Mouse (Mus musculus) intestine, postnatal 0 days (tissue): ENCODE measurements around the gene Mink1. TPM values are rescaled to one million over a fixed set of nuclear protein-coding genes. Genes with fewer than 3 reads are reported as not detected.

Experiments used
- ATAC-seq: fragments of 200-750 bp; cut with Nextera tagmentation; 2 replicates; pipeline ENCODE4 v1.8.0; 2017; ENCODE audit warnings: mild to moderate bottlenecking, moderate TSS enrichment, moderate library complexity
- H3K27ac ChIP-seq: fragments of 300-500 bp; sonication (generic); 2 replicates; pipeline ENCODE4 v1.5.1; 2014; ENCODE audit warnings: mild to moderate bottlenecking, low read depth, low read length, moderate library complexity
- H3K27me3 ChIP-seq: fragments of 300-500 bp; sonication (generic); replicated peaks from 2 replicates; pipeline ENCODE4 v1.6.1; 2014; ENCODE audit warnings: low read length, mixed read lengths; ENCODE audit not compliant: control insufficient read depth, insufficient read depth
- H3K36me3 ChIP-seq: fragments of 300-500 bp; sonication (generic); 2 replicates; pipeline ENCODE4 v1.6.1; 2014; ENCODE audit warnings: mild to moderate bottlenecking, moderate library complexity; ENCODE audit not compliant: control insufficient read depth, insufficient read depth
- H3K4me1 ChIP-seq: fragments of 300-500 bp; sonication (generic); replicated peaks from 2 replicates; pipeline ENCODE4 v1.6.1; 2014; ENCODE audit warnings: antibody characterized with exemption, low read length, mixed read lengths; ENCODE audit not compliant: control insufficient read depth, insufficient read depth
- H3K4me2 ChIP-seq: fragments of 300-500 bp; sonication (generic); replicated peaks from 2 replicates; pipeline ENCODE4 v1.6.1; 2014; ENCODE audit warnings: low read depth, mild to moderate bottlenecking, moderate library complexity
- H3K4me3 ChIP-seq: fragments of 300-500 bp; sonication (generic); 2 replicates; pipeline ENCODE4 v1.5.1; 2014; ENCODE audit warnings: low read depth, low read length
- H3K9ac ChIP-seq: fragments of 300-500 bp; sonication (generic); 2 replicates; pipeline ENCODE4 v1.6.1; 2014; ENCODE audit warnings: mild to moderate bottlenecking, low read depth, low read length
- H3K9me3 ChIP-seq: fragments of 300-500 bp; sonication (generic); 2 replicates; pipeline ENCODE4 v1.6.1; 2016; ENCODE audit warnings: mixed run types; ENCODE audit not compliant: control insufficient read depth
- CTCF ChIP-seq: sonication (generic); IDR thresholded peaks from 2 replicates; pipeline ENCODE4 v1.5.1; 2016; ENCODE audit warnings: low read depth, mild to moderate bottlenecking, control low read depth, antibody characterized with exemption, moderate library complexity
- WGBS: fragments of 180-500 bp; shearing (Covaris S2); extraction: QIAGEN DNeasy Blood & Tissue Kit; methylation state at CpG from one replicate; pipeline ENCODE4 v1.1.7; 2014; 5-methylcytosine and 5-hydroxymethylcytosine counted together
- polyA plus RNA-seq: library from polyadenylated mRNA; unstranded; fragments of >200 nt; fragmentation: Nextera tagmentation; extraction: Ambion mirVana; gene quantifications from 2 replicates; pipeline ENCODE4 v1.2.1, GENCODE M21; 2015

Mink1 gene
- polyA plus RNA-seq, 1 experiment from 2014 or later, result 5.8 TPM

DNA sequence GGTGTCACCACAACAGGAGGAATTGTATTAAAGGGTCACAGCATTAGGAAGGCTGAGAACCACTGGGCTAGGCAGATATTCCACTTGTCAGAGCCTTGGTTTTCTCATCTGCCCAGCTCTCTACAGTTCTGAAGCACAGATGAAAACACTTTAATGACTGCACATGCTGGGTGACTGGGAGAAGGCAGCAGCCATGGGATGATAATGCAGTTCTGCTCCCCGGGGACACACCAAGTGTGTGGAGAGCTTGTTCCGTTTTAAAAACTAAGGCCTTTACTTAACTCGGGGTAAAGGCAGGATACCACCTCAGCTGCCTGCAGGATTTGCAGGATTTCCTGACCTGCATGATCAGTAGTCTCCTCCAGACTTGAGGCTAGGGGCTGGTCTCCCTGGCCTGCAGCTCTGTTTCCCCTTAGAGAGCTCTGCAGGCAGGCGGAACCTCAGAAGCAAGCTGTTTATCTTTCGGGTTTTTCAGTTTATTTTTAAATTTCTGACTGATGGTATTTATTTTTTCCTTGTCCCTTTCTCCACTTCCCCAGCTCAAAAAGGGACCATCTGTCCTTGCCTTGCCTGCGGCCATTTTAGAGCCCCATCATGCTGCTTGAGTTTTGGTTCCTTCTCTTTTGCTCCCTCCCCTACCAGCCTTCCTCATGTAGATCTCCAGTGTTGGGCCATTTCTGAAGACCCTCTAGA lies 20.5 kb downstream of the Mink1 start:
- no peak overlapping the region for H3K27ac ChIP-seq
- H3K4me2 ChIP-seq, result no peak overlapping the region
- H3K4me3 ChIP-seq, result no peak overlapping the region
- 50% methylated on average over 6 of the region's 6 CpGs for WGBS
- H3K9me3 ChIP-seq, result no peaks in the 10 kb centered on the region
- no peak overlapping the region for H3K9ac ChIP-seq
- no peak for ATAC-seq
- peaks cover 16% of the 10 kb centered on the region for H3K4me1 ChIP-seq
- no peaks in the 10 kb centered on the region for H3K36me3 ChIP-seq
- no peak for TF ChIP-seq CTCF
- H3K27me3 ChIP-seq, result no peaks in the 10 kb centered on the region

DNA sequence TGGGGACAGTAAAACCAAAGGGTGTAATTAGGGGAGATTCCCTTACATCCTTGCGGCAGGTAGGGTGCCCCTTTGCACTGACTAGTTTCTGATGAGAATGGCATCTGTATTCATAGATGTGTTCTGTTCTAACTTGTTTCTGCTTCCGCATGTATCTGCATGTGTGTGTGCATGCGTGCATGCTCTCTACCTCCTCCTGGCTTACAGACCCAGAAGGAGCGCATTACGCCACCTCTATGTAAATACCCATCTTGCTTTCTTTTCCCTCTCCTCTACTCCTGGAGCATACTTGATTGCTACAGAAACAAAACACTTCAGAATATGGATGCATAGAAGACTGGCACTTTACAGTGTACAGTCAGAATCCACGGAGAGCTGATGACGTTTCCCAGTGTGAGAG lies 21.1 kb downstream of the Mink1 start:
- WGBS, result 86% methylated on average over 7 of the region's 7 CpGs
- Histone ChIP-seq H3K27ac (no peak overlapping the region), H3K4me2 (no peak overlapping the region), H3K9me3 (no peaks in the 10 kb centered on the region), H3K4me3 (no peak overlapping the region), H3K9ac (no peak overlapping the region), H3K36me3 (no peaks in the 10 kb centered on the region), H3K4me1 (peaks cover 9% of the 10 kb centered on the region; the same call in 1 of the 2 replicates), H3K27me3 (no peaks in the 10 kb centered on the region)
- ATAC-seq, result no peak
- TF ChIP-seq CTCF, result peak; percentile 53

- Histone ChIP-seq H3K9me3 (no peaks in the 10 kb centered on the region), H3K27ac (no peak overlapping the region), H3K9ac (no peak overlapping the region), H3K27me3 (no peaks in the 10 kb centered on the region), H3K36me3 (no peaks in the 10 kb centered on the region), H3K4me1 (0 out of 2 replicates have a peak, but pooled peaks cover 8% of the 10 kb centered on the region), H3K4me2 (no peak overlapping the region), H3K4me3 (no peak overlapping the region)
- WGBS, result 53% methylated on average over 7 of the region's 7 CpGs
- TF ChIP-seq CTCF, result no peak
- no peak for ATAC-seq
Measured at GRCm38 (mm10) chr11:70585457-70585856, 22.8 kb downstream of the Mink1 start.

DNA sequence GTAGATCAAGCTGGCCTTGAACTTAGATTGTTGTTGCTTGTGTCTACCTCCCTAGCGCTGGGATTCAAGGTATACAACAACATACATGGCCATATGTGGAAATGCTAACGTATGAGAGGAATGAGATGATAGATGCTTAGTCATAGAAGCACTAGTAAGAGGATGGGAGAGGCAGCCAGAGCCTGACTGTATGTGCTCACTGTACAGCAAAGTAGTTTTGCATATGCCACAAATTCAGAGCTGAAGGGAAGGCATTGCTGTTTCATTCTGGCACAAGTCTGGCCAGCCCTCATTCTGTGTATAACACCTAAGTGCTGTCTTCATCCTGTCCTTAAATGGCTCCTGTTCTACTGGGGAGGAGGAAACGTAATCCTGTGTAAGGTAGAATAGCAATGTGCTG lies 23.6 kb downstream of the Mink1 start:
- WGBS, result 60% methylated on average over 3 of the region's 3 CpGs
- H3K4me1 ChIP-seq, result 0 out of 2 replicates have a peak, but pooled peaks cover 8% of the 10 kb centered on the region
- H3K4me3 ChIP-seq, result no peak overlapping the region
- no peak overlapping the region for H3K4me2 ChIP-seq
- no peak for ATAC-seq
- H3K36me3 ChIP-seq, result no peaks in the 10 kb centered on the region
- H3K9ac ChIP-seq, result no peak overlapping the region
- H3K27ac ChIP-seq, result no peak overlapping the region
- no peak for TF ChIP-seq CTCF
- H3K9me3 ChIP-seq, result no peaks in the 10 kb centered on the region
- no peaks in the 10 kb centered on the region for H3K27me3 ChIP-seq

- WGBS, result 70% methylated on average over 5 of the region's 5 CpGs
- Histone ChIP-seq H3K36me3 (no peaks in the 10 kb centered on the region), H3K4me1 (0 out of 2 replicates have a peak, but pooled peaks cover 8% of the 10 kb centered on the region), H3K27ac (no peak overlapping the region), H3K4me2 (no peak overlapping the region), H3K4me3 (no peak overlapping the region), H3K27me3 (no peaks in the 10 kb centered on the region), H3K9me3 (no peaks in the 10 kb centered on the region), H3K9ac (no peak overlapping the region)
- no peak for ATAC-seq
- no peak for TF ChIP-seq CTCF
Measured at GRCm38 (mm10) chr11:70586954-70587353, 24.3 kb downstream of the Mink1 start.

DNA sequence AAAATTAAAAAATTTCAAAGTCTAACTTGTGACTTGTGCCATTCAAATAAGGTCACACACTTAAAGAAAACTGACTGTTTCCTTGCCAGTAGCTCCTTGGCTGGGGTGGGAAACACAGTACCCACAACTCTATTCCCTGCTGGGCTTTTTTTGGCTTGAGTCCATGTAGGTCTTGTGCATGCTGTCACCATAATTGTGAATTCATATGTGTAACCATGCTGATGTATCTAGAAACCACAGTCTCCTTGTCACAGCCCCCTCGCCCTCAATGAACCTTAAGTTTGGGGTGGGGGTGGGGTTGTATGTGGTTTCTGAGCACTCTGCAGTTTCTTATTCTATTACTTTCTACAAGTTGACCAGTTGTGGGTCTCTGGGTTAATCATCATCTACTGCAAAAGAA lies 29.1 kb downstream of the Mink1 start:
- WGBS, result 94% methylated on average over 1 of the region's 1 CpGs
- no peak for TF ChIP-seq CTCF
- Histone ChIP-seq H3K27ac (no peak overlapping the region), H3K4me3 (no peak overlapping the region), H3K4me2 (no peak overlapping the region), H3K9me3 (no peaks in the 10 kb centered on the region), H3K9ac (no peak overlapping the region), H3K27me3 (no peaks in the 10 kb centered on the region), H3K4me1 (peaks cover 11% of the 10 kb centered on the region), H3K36me3 (no peaks in the 10 kb centered on the region; the same call in 1 of the 2 replicates)
- ATAC-seq, result no peak
